Mouse (Mus musculus) embryonic facial prominence, embryonic 10.5 days (tissue): ENCODE measurements around the gene Vmn2r85. TPM values are rescaled to one million over a fixed set of nuclear protein-coding genes. Genes with fewer than 3 reads are reported as not detected.

Source experiments
- DNase-seq: peaks from one replicate; pipeline ENCODE4 v3.0.0-alpha.2; 2017; ENCODE audit warnings: low spot score
- H3K27ac ChIP-seq: fragments of 300-500 bp; sonication (generic); replicated peaks from 2 replicates; pipeline ENCODE4 v1.5.1; 2016; ENCODE audit warnings: mild to moderate bottlenecking
- H3K27me3 ChIP-seq: fragments of 300-500 bp; sonication (generic); replicated peaks from 2 replicates; pipeline ENCODE4 v1.6.1; 2016; ENCODE audit warnings: low read depth, mild to moderate bottlenecking; ENCODE audit not compliant: poor library complexity, severe bottlenecking
- H3K36me3 ChIP-seq: fragments of 300-500 bp; sonication (generic); replicated peaks from 2 replicates; pipeline ENCODE4 v1.6.1; 2016; ENCODE audit warnings: mild to moderate bottlenecking, moderate library complexity
- H3K4me1 ChIP-seq: fragments of 300-500 bp; sonication (generic); 2 replicates; pipeline ENCODE4 v1.6.1; 2016
- H3K4me3 ChIP-seq: fragments of 300-500 bp; sonication (generic); 2 replicates; pipeline ENCODE4 v1.5.1; 2016; ENCODE audit warnings: mild to moderate bottlenecking, moderate library complexity
- H3K9me3 ChIP-seq: fragments of 300-500 bp; sonication (generic); 2 replicates; pipeline ENCODE4 v1.6.1; 2016; ENCODE audit warnings: mild to moderate bottlenecking
- WGBS: fragments of 180-500 bp; shearing (Covaris S2); methylation state at CpG from one replicate; pipeline ENCODE4 v1.1.7; 2016; 5-methylcytosine and 5-hydroxymethylcytosine counted together
- polyA plus RNA-seq: library from polyadenylated mRNA; unstranded; fragments of >200 nt; fragmentation: Nextera tagmentation; extraction: Ambion mirVana; gene quantifications from 2 replicates; pipeline ENCODE4 v1.2.1, GENCODE M21; 2016

The Vmn2r85 gene
- polyA plus RNA-seq, 1 experiment from 2014 or later: not detected

GRCm38 (mm10) chr10:130371644-130372043 is 57.9 kb downstream of the Vmn2r85 start:
- no peaks in the 10 kb centered on the region for H3K9me3 ChIP-seq
- H3K4me3 ChIP-seq: no peak overlapping the region
- DNase-seq: no peak
- H3K4me1 ChIP-seq: no peaks in the 10 kb centered on the region
- WGBS: 74% methylated on average over 1 of the region's 1 CpGs
- no peaks in the 10 kb centered on the region for H3K27me3 ChIP-seq
- no peaks in the 10 kb centered on the region for H3K36me3 ChIP-seq
- no peak overlapping the region for H3K27ac ChIP-seq

DNA sequence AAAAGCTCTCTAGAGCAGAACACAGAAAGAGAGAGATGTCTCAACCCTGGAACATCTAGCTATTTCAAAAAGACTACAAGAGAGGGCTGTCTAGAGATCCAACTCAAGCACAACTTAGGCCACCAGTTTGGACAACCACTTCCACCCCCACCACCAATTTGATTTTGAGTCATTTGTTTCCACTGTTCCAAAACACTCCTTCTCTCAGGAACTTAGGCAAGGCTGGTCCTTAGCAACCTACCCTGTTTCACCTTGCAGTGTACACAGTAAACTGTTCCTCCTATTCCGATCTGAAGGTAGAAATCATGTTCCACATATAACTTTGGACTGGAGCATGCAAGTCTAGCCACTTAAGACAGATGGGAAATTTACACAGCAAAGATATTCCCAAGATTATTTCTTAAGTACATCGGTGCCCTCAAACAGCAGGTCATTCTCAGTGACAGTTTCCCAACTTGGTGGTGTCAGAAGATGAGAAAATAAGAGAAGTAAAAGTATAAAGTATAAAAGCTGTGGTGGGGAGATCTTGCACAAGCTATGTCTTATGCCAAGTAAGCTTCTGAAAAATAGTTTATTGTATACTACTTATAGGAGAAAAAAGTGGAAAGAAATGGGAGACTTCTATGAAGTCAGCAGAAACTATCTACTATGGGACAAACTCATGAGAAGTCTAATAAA is 59.4 kb downstream of the Vmn2r85 start:
- no peak for DNase-seq
- Histone ChIP-seq H3K27ac (no peak overlapping the region), H3K27me3 (no peaks in the 10 kb centered on the region), H3K9me3 (no peaks in the 10 kb centered on the region), H3K4me1 (no peaks in the 10 kb centered on the region), H3K4me3 (no peak overlapping the region), H3K36me3 (no peaks in the 10 kb centered on the region)
- 93% methylated on average over 2 of the region's 2 CpGs for WGBS

- Histone ChIP-seq H3K36me3 (no peaks in the 10 kb centered on the region), H3K4me3 (no peak overlapping the region), H3K27me3 (no peaks in the 10 kb centered on the region), H3K4me1 (no peaks in the 10 kb centered on the region), H3K9me3 (no peaks in the 10 kb centered on the region), H3K27ac (no peak overlapping the region)
- DNase-seq: no peak
Observed at GRCm38 (mm10) chr10:130368384-130368783, 61.1 kb downstream of the Vmn2r85 start.

DNA sequence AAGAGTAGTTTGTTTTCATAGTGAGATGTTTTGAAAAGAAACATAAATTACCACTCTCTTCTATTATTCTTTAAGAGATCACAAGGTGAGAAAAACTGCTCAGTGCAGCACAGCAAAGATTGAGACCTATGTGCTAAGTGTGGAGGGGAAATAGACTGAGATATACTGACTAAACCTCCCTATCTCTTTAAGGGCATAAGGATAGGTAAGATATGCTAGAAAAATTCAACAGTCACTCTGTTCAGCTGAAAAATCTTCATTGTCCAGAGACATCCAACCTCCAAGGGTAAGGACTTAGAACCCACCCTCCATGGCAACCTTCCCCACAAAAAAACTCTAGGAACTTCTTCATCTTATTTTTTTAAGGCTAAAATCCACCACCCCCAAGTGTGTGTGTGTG is 64.7 kb downstream of the Vmn2r85 start:
- DNase-seq: no peak
- no peaks in the 10 kb centered on the region for H3K36me3 ChIP-seq
- no peaks in the 10 kb centered on the region for H3K27me3 ChIP-seq
- no peak overlapping the region for H3K27ac ChIP-seq
- H3K4me1 ChIP-seq: no peaks in the 10 kb centered on the region
- no peak overlapping the region for H3K4me3 ChIP-seq
- H3K9me3 ChIP-seq: no peaks in the 10 kb centered on the region

Other genes with a start within 250 kb of the Vmn2r85 start
- not detected in 2 replicates for gene Olfr826, start 245.5 kb downstream of the Vmn2r85 start, polyA plus RNA-seq
- gene Olfr827, start 215.3 kb downstream of the Vmn2r85 start, polyA plus RNA-seq: not detected in 2 replicates
- 5.9 and 13.1 TPM in 2 replicates for gene Neurod4, start 149.5 kb downstream of the Vmn2r85 start, polyA plus RNA-seq
- not detected in 2 replicates for gene Tespa1, start 106.8 kb downstream of the Vmn2r85 start, polyA plus RNA-seq
- gene Vmn2r84, start 35.4 kb downstream of the Vmn2r85 start, polyA plus RNA-seq: not detected in 2 replicates
- not detected in 2 replicates for gene Vmn2r86, start 26.3 kb upstream of the Vmn2r85 start, polyA plus RNA-seq
- 0.04 TPM in 1 of 2 replicates, not detected in the other for gene Vmn2r87, start 67.7 kb upstream of the Vmn2r85 start, polyA plus RNA-seq